Mouse (Mus musculus) heart, embryonic 11.5 days (tissue): Measurements from ENCODE around the gene Kif26a. TPM values are rescaled to one million over a fixed set of nuclear protein-coding genes. Genes with fewer than 3 reads are reported as not detected.

Source experiments
- ATAC-seq: fragments of 200-750 bp; cut with Nextera tagmentation; replicated peaks from 2 replicates; pipeline ENCODE4 v1.8.0; 2017; ENCODE audit warnings: moderate library complexity; ENCODE audit not compliant: insufficient number of reproducible peaks, low FRiP score, low TSS enrichment
- H3K27ac ChIP-seq: fragments of 300-500 bp; sonication (generic); 2 replicates; pipeline ENCODE4 v1.5.1; 2014; ENCODE audit warnings: mild to moderate bottlenecking, low read depth, low read length
- H3K27me3 ChIP-seq: fragments of 300-500 bp; sonication (generic); 2 replicates; pipeline ENCODE4 v1.6.1; 2014; ENCODE audit warnings: mild to moderate bottlenecking, low read length, mixed read lengths; ENCODE audit not compliant: control insufficient read depth, insufficient read depth
- H3K36me3 ChIP-seq: fragments of 300-500 bp; sonication (generic); 2 replicates; pipeline ENCODE4 v1.6.1; 2014; ENCODE audit warnings: mild to moderate bottlenecking, low read length, moderate library complexity, mixed read lengths; ENCODE audit not compliant: control insufficient read depth, insufficient read depth
- H3K4me1 ChIP-seq: fragments of 300-500 bp; sonication (generic); 2 replicates; pipeline ENCODE4 v1.6.1; 2014; ENCODE audit warnings: low read length; ENCODE audit not compliant: control insufficient read depth, insufficient read depth
- H3K4me2 ChIP-seq: fragments of 300-500 bp; sonication (generic); 2 replicates; pipeline ENCODE4 v1.6.1; 2014; ENCODE audit warnings: mild to moderate bottlenecking, moderate library complexity
- H3K4me3 ChIP-seq: fragments of 300-500 bp; sonication (generic); 2 replicates; pipeline ENCODE4 v1.5.1; 2014; ENCODE audit warnings: low read depth, low read length
- H3K9ac ChIP-seq: fragments of 300-500 bp; sonication (generic); 2 replicates; pipeline ENCODE4 v1.6.1; 2014; ENCODE audit warnings: mild to moderate bottlenecking, low read depth, low read length, moderate library complexity
- H3K9me3 ChIP-seq: fragments of 300-500 bp; sonication (generic); replicated peaks from 2 replicates; pipeline ENCODE4 v1.6.1; 2016; ENCODE audit warnings: low read length; ENCODE audit not compliant: control insufficient read depth
- WGBS: fragments of 180-500 bp; shearing (Covaris S2); extraction: QIAGEN DNeasy Blood & Tissue Kit; methylation state at CpG from one replicate; pipeline ENCODE4 v1.1.7; 2014; ENCODE audit not compliant: insufficient replicate concordance; 5-methylcytosine and 5-hydroxymethylcytosine counted together
- polyA plus RNA-seq: library from polyadenylated mRNA; unstranded; fragments of >200 nt; fragmentation: Nextera tagmentation; extraction: Ambion mirVana; gene quantifications from 2 replicates; pipeline ENCODE4 v1.2.1, GENCODE M21; 2014

The Kif26a gene
- polyA plus RNA-seq, 1 experiment from 2014 or later: 1.3 TPM

DNA sequence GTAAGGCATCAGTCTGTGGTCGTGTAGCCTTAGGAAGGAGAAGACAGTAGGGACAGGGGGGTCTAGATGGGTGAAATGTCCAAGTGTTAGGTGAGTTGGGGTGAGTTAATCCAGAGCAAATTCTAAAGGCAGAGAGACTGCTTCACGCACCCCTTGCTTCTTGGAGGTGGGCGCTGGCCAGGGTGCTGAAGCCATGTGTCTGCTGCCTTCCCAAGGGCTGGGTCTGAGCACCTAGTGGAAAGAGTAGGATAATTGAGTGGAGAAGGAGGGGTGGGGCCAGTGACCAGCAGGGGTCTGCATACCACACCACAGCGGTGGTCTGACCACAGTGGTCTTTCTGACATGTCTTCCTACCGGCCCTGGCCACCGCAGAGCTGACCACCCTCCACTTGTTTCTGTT lies 4.7 kb upstream of the Kif26a start:
- no peak overlapping the region for H3K4me2 ChIP-seq
- H3K9me3 ChIP-seq: no peaks in the 10 kb centered on the region
- H3K4me3 ChIP-seq: no peak overlapping the region
- no peak overlapping the region for H3K9ac ChIP-seq
- H3K27me3 ChIP-seq: peaks cover 51% of the 10 kb centered on the region
- H3K27ac ChIP-seq: no peak overlapping the region
- ATAC-seq: no peak
- H3K36me3 ChIP-seq: no peaks in the 10 kb centered on the region
- peaks cover 11% of the 10 kb centered on the region; the same call in 1 of the 2 replicates for H3K4me1 ChIP-seq
- WGBS: under 1% methylated on average over 6 of the region's 6 CpGs

DNA sequence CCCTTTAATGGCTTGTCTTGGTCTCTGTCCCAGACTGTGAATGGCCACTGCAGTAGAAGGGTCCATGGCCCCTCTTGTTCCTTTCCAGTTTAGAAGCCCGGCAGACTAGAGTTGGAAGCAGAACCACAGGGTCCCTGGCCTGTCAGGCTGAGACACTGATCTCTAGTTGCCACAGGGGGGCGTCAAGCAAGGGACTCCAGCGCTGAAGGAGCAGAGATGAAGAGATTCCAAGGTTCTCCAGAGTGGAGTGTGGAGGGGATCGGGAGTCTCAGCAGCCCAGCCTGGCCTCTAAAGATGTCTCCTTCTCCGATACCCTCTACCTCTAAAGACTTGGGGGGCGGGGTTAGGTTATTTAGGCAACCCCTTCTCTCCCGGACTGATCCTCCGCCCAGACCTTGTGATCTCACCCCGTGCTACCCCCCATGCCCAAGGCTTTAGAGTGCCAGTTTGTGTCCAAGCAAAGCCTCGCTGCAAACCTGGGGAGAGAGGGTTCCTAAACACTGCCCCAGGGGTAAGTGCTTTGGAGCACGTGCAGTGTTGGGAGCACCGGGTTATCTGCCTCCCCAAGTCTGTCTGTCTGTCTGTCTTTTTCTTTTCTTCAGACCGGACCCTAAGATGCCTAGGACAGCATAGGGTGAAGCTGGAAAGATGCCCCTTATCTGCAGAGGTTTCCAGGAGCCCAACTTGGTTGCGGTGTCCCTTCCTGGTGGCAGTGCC lies 2.7 kb upstream of the Kif26a start:
- Histone ChIP-seq H3K27me3 (peaks cover 52% of the 10 kb centered on the region), H3K27ac (no peak overlapping the region), H3K4me1 (peaks cover 20% of the 10 kb centered on the region), H3K9me3 (no peaks in the 10 kb centered on the region), H3K4me2 (peak overlapping the region; percentile 80), H3K36me3 (no peaks in the 10 kb centered on the region), H3K4me3 (peak overlapping the region; percentile 55), H3K9ac (no peak overlapping the region)
- 3% methylated on average over 14 of the region's 14 CpGs for WGBS
- no peak for ATAC-seq

DNA sequence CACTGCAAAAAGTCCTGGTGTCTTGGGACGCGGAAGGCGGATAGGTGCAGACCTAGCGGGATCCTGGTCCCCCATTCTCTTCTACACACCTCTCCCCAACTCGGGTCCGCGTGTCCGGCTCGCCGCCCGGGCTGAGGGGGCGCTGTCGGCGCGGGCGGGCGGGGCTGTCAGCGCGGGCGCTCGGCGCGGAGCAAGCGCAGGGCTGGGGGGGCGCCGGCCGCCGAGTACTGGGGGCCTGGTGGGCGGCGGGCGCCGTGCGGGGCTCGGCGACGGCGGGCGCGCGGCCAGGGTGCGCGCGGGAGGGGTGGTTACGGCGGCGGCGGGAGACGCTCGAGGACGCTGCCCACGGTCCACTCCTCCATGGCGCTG lies 2.2 kb upstream of the Kif26a start:
- WGBS: 0% methylated on average over 40 of the region's 52 CpGs
- Histone ChIP-seq H3K9me3 (no peaks in the 10 kb centered on the region), H3K4me2 (peak overlapping the region; percentile 80), H3K27ac (no peak overlapping the region), H3K36me3 (no peaks in the 10 kb centered on the region), H3K27me3 (peaks cover 55% of the 10 kb centered on the region), H3K4me3 (peak overlapping the region; percentile 55), H3K9ac (no peak overlapping the region), H3K4me1 (peaks cover 20% of the 10 kb centered on the region)
- no peak for ATAC-seq

DNA sequence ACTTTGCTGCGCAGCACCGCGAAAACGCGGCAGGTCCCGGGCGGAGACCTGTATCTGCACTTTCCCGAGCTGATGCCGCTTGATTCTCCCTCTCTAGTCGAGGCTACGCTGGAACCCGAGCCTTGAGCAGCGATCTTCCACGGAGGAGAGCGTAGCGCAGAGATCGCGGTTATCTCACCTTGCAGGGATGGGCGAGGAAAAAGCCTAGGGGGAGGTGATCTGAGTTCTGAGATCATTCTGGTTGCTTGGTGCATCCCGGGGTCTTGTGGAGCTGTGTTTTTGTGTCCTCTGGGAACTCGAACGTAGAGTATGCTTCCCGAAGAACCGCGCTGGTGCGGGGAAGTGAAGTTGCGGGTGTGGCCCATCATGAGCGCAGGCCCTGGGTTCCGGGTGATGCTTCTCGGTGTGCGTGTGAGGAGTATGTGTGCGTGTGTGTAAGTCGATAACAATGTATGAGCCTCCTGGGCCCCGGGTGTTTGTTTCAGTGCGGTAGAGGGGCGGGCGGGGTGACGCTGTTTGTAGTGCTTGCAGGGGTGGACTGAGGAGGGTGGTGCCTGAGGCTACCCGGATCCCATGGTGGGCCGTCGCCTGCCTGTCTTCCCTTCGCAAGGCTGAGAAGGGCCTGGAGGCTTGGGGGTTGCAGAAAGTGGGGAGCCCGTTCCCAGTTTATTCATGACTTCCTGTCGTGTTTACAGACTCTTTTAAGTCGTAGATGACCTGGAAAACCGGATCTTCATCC lies 1.5 kb upstream of the Kif26a start:
- Histone ChIP-seq H3K9ac (peak overlapping the region; percentile 39; the same call in 1 of the 2 replicates), H3K4me2 (peak overlapping the region; percentile 80), H3K9me3 (no peaks in the 10 kb centered on the region), H3K27ac (no peak overlapping the region), H3K4me3 (peak overlapping the region; percentile 55), H3K4me1 (peaks cover 20% of the 10 kb centered on the region), H3K27me3 (peaks cover 55% of the 10 kb centered on the region), H3K36me3 (no peaks in the 10 kb centered on the region)
- no peak for ATAC-seq
- 1% methylated on average over 46 of the region's 46 CpGs for WGBS

DNA sequence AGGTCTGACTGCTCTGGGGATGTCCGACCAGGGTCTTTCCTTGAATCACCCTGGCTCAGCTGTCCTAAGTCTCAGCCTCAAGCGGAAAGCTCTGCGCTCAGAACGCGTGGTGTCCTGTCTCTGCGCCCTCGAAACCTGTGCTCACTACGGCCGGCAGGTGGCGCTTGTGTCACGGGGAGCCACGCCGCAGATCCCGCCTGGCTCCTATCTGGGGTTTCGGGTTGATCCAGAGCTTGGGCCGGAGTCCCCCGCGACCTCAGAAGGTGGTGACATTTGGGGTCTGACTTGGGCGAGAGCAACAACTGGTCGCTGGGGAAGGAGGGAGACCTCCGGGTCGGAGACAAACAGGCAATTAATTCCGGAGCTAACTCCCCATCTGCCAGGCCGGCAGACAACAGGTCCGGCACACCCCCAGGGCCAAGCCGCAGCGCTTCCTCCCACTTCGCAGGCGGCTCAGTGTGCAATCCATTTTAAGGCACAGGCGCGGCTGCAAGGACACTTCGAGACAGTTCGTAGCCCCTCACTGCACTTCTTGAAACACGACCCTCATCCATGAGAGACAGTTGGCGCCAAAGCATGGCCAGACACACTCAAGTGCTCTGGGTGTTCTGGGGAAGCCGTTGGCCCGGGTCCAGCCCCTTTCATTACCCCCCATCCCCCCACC lies 665 bp upstream of the Kif26a start:
- under 1% methylated on average over 37 of the region's 37 CpGs for WGBS
- H3K9me3 ChIP-seq: no peaks in the 10 kb centered on the region
- H3K27ac ChIP-seq: no peak overlapping the region
- H3K27me3 ChIP-seq: peaks cover 55% of the 10 kb centered on the region
- peaks cover 25% of the 10 kb centered on the region for H3K4me1 ChIP-seq
- peak overlapping the region; percentile 55 for H3K4me3 ChIP-seq
- H3K36me3 ChIP-seq: no peaks in the 10 kb centered on the region
- no peak overlapping the region; the same call in 1 of the 2 replicates for H3K9ac ChIP-seq
- peak overlapping the region; percentile 80 for H3K4me2 ChIP-seq
- peak; percentile 7; the same call in 1 of the 2 replicates for ATAC-seq

DNA sequence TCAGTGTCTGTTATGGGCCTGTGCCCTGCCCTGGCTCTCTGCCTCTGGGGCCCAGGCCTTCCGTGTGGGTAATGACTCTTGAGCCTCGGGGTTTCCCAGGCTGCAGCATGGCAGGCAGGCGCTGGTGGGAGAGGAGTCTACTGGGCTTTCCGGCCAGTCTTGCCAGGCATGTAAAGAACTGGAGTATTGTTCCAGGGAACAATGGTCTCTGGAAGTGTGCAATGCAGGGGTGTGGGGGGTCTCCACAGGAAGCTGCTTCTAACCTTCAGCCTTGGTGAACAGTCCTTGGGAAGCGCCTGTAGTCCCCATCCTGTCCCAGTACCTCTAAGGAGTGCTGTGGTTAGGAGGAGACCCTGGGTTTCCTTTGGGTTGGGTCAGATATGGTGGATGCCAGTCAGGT lies 1.4 kb downstream of the Kif26a start:
- Histone ChIP-seq H3K4me1 (peaks cover 35% of the 10 kb centered on the region), H3K4me3 (peak overlapping the region; percentile 55), H3K4me2 (peak overlapping the region; percentile 80), H3K9me3 (no peaks in the 10 kb centered on the region), H3K27me3 (peaks cover 40% of the 10 kb centered on the region), H3K27ac (no peak overlapping the region), H3K9ac (peak overlapping the region; percentile 72; the same call in 1 of the 2 replicates), H3K36me3 (no peaks in the 10 kb centered on the region)
- 43% methylated on average over 5 of the region's 5 CpGs for WGBS
- no peak for ATAC-seq

DNA sequence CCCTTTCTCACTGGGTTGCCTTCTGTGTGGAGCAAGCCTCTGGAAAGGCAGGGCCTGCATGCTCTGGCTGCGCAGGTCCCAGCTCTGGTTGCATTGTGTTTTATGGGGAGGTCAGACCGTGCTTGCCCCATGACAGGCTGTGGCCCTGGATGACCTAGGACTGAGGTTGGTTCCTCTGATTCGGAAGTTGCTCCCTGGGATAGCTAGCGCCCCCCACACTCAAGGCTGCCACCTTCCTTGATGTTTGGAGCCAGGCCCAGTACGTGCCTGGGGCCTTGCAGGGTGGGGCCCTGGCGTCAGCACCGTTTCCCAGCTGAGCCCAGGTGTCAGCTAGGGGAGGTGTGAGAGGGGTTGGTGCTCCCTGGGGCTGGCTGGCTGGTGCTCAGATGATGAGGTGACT lies 4.0 kb downstream of the Kif26a start:
- peaks cover 37% of the 10 kb centered on the region for H3K4me1 ChIP-seq
- no peak overlapping the region for H3K4me2 ChIP-seq
- no peaks in the 10 kb centered on the region for H3K36me3 ChIP-seq
- H3K27ac ChIP-seq: no peak overlapping the region
- no peak overlapping the region for H3K9ac ChIP-seq
- H3K27me3 ChIP-seq: peaks cover 14% of the 10 kb centered on the region
- H3K4me3 ChIP-seq: no peak overlapping the region
- WGBS: 51% methylated on average over 7 of the region's 7 CpGs
- no peak for ATAC-seq
- no peaks in the 10 kb centered on the region for H3K9me3 ChIP-seq

DNA sequence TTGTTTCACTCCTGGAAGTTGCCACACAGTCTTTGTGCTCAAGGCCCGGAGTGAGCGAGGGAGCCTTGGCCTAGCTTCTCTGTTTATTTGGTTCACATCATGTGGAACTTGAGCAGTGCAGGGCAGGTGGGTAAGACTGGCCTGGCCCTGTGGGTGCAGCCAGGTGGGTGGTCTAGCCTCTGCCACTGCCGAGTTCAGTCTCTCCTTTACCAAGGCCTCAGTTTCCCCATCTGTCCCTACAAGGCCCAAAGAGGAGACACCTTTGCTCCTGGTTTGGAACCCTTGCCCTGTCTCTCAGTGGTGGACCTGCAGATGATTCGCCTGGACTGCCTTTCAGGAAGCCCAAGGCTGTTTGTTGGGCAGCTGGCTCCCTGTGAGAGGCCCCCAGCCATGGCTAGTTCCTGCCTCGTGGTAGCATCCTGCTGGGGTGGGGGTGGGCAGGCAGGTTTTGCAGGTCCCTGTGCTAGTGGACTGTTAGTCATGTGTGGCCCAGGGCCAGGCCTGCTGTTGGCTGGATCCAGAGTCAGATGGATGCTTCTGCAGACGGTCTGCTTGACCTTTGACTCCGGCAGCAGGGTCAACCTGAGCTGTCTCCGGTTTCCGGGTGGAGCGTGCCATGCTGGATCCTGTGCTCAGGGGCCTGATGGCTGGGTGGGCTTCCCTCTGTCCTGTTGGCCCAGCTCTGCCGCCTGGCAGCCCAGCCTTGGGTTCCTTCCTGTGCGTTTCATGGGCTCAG lies 5.4 kb downstream of the Kif26a start:
- Histone ChIP-seq H3K27me3 (peaks cover 12% of the 10 kb centered on the region), H3K4me3 (no peak overlapping the region), H3K9me3 (no peaks in the 10 kb centered on the region), H3K9ac (no peak overlapping the region), H3K4me1 (peaks cover 40% of the 10 kb centered on the region), H3K27ac (0 out of 2 replicates have a peak overlapping the region, but pooled peaks have one; percentile 15), H3K4me2 (no peak overlapping the region), H3K36me3 (no peaks in the 10 kb centered on the region)
- WGBS: 49% methylated on average over 12 of the region's 12 CpGs
- no peak for ATAC-seq
